Mouse (Mus musculus) layer of hippocampus, adult 8-10 months (tissue): ENCODE measurements around the gene Esrrg. TPM values are rescaled to one million over a fixed set of nuclear protein-coding genes. Genes with fewer than 3 reads are reported as not detected.

Experiments used
- DNase-seq, 2 experiments: peaks; one replicate each; pipeline ENCODE4 v3.0.0; 2022; ENCODE audit warnings: low spot score in 2 of 2
- total RNA-seq, 4 experiments: library from RNA; stranded (reverse); gene quantifications; 2 replicates each; pipeline ENCODE4 v1.2.4; 2022

Esrrg gene
- total RNA-seq, result 10 to 100 TPM; 13.6 to 17.3 (median 14.6) TPM

DNA sequence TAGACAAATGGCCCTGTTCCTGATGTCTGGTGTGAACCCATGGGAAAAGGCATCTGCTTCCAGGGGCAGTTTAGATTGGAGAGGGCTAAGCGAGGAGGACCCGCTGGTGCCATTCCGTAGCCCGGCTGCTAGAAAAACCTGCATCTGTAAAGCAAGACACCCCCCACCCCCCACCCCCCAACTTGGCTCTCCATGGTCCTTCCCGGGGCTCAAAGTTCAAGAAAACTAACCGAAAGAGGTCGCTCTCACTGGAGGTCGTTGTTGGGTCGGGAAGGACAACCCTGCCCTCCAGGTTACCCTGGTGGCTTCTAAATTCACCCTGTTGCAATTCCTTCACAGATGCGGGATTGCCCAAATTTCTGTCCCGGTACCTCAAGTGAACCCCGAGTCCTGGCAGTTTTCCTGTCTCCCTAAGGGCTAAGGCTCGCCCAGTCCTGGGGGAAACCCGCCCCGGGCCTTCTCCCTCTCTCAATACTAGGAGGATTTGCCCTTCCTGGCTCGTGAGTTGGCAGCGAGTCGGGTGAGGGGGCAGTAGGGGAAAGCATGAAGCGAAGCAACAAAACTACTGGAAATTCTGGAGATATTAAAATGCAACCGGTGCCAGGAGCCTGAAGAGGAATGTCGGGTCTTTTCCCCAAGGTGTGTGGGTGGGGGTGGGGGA, at the start of gene Esrrg:
TSS of gene Esrrg (plus strand) at position 531 of the 661 bp plus-strand sequence.
- DNase-seq, result no peak

DNA sequence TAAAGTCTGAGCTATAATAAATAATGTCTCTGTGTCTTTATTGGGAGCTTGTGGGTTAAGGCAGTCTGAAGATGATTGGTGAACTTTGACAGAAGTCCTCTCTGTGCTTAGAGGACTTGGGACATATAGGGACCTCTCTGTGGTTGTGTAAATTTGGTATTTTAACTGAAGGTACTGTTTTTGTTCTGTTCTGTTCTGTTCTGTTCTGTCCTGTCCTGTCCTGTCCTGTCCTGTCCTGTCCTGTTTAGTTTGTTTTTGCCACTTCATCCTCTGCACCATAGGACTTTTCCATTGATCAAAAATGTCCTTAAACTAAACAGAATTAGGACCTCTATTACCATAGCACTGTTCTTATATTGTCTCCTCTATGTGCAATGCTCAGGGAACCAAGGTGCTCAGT, 24.6 kb upstream of the Esrrg start:
- no peak for DNase-seq

GRCm38 (mm10) chr1:187586541-187587075, 22.0 kb upstream of the Esrrg start:
- no peak for DNase-seq

GRCm38 (mm10) chr1:187602942-187603341, 5.6 kb upstream of the Esrrg start:
- DNase-seq, result no peak

DNA sequence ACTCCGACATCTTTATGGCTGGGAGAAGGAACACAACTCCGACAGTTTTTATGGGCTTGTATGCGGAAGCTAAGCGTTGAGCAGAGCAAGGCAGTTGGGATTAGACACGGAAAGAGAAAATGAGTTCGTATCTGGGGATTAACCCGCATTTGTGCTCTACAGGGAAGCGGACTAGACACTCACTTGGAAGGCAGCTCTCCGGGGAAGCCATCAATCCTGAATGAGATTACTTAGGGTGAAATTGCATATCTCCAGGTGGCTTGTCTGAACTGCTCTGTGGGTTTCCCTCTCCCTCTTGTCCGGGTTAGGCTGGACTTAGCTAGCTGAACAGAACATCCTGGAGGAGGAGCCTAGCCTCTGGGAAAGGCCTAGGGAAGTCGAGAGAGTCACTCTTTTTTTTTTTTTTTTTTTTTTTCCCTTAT, 4.5 kb upstream of the Esrrg start:
- DNase-seq, result no peak

- DNase-seq, result no peak
Observed at GRCm38 (mm10) chr1:187604691-187605310, 3.8 kb upstream of the Esrrg start.

GRCm38 (mm10) chr1:187605391-187606270, 3.0 kb upstream of the Esrrg start:
- DNase-seq, result no peak

GRCm38 (mm10) chr1:187606271-187607040, 2.1 kb upstream of the Esrrg start:
- no peak for DNase-seq

- DNase-seq, result no peak
Observed at GRCm38 (mm10) chr1:187607065-187608047, 1.2 kb upstream of the Esrrg start.

DNA sequence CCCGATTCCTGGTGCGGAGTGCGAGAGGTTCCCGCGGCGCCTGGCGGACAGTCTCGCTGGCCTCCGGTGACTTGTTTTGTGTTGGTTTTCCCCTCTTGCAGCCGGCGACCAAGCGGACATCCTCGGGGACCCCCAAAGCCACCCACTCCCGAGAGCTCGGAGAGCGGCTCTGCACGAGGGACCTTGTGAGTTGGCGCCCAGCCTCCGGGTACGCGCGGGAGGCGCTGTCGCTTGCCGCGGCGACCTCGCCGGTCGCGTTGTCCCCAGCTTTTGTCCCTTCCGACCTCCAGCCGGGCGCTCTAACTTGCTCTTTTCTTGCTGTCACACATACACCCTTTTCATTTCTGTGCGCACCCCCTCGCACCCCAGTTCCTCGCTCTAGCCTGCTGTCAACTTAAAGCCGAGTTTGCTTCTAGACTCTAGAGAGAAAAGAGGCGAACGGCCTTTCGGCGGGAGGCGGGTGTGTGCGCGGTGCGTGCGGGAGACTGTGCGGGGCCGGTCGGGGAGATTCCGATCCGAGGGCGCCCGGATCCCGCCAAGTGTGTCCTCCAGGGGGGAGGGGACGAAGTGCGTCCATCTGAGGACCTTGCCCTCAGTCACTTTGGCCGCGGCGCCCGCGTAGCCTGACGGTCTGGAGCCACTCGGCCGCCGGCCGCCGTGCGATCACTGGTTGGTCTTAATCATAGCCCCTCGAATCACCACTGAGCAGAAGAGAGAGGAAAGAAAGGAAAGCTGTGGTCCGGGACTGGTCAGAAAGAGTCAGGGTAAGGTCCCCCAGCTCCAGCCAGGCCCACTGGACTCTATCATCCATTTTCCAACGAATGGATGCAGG, 646 bp downstream of the Esrrg start:
- DNase-seq, result no peak

DNA sequence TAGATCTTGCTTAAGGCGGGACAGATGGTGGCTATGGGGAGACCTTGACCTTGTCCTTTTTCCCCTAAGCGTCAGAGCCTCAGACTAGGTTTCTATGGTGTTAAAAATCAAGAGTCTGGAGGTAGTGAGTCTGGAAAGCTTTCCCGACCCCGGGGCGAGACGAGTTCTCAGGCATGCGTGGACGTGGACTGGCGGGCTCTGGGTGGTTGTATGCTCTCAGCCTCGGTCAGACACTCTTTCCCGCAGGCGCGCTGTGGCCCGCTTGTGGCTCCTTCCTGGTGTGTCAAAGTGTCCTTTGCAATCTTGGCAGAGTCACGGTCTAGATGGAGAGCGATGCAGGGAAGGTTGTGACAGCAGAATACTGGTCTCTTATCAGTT, 1.3 kb downstream of the Esrrg start:
- no peak for DNase-seq

GRCm38 (mm10) chr1:187610336-187610948, 1.9 kb downstream of the Esrrg start:
- DNase-seq, result no peak

GRCm38 (mm10) chr1:187611925-187612324, 3.3 kb downstream of the Esrrg start:
- no peak for DNase-seq

GRCm38 (mm10) chr1:187613277-187613676, 4.7 kb downstream of the Esrrg start:
- DNase-seq, result no peak

GRCm38 (mm10) chr1:187623981-187624380, 15.4 kb downstream of the Esrrg start:
- DNase-seq, result no peak

DNA sequence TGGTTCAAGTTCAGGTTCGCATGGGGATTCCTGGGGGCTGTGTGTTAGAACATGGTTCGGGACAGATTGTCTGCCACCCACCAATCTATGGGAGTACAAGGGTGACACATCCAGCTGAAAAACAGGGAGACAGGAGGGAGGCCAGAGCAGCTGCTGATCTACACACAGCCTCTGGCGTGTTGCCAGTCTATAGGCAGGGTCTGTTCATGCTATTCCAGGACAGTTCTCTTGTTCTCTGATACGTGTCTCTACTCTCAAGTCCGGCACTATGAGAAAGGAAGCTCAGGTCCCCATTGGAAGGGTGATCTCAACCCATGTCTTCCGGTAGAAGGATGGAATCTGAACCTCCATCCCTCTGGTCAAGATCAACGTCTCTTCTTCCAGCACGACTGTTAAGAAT, 21.8 kb downstream of the Esrrg start:
- no peak for DNase-seq

DNA sequence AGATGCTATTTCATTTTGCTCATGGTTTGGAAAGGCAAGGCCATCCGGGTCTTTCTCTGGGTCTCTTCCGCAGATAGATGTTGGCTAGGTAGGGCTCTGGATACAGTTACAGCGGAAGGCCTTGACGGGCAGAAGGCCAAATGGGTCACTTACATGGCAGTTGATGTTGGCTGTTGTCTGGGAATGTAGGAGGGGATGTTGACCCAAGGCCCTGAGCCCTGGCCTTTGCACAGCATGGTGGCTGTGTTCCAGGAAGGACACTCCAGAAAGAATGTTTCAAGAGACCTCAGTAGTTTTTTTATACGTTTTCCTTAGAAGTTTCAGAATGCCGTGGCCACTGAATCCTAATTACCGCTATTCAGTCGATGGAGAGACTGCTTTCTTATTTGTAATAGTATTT, 22.9 kb downstream of the Esrrg start:
- no peak for DNase-seq

GRCm38 (mm10) chr1:187645258-187645657, 36.7 kb downstream of the Esrrg start:
- DNase-seq, result no peak

- DNase-seq, result no peak
Observed at GRCm38 (mm10) chr1:187648551-187648950, 40.0 kb downstream of the Esrrg start.
